Mouse (Mus musculus): ENCODE measurements around the gene Ak4. TPM values are rescaled to one million over a fixed set of nuclear protein-coding genes. Genes with fewer than 3 reads are reported as not detected.

The Ak4 gene
- polyA plus RNA-seq (2012; rRNA removed) = 4.0 and 5.0 TPM in 2 replicates

GRCm38 (mm10) chr4:101419151-101419910 lies at the start of gene Ak4:
Gene Ak4 (plus strand): TSS chr4:101419277.

GRCm38 (mm10) chr4:101496534-101497237 lies 77.6 kb downstream of the Ak4 start, which contains the start of gene Dnajc6:
Gene Dnajc6 (plus strand): TSS chr4:101496648.

Other genes starting within 250 kb of the Ak4 start
- 25.7 and 28.1 TPM in 2 replicates for gene Jak1, start 154.0 kb upstream of the Ak4 start, polyA plus RNA-seq (2012; rRNA removed)
- gene Dnajc6, start 77.4 kb downstream of the Ak4 start, polyA plus RNA-seq (2012; rRNA removed) = 0.44 and 0.59 TPM in 2 replicates
- gene Leprot, start 228.4 kb downstream of the Ak4 start, polyA plus RNA-seq (2012; rRNA removed) = 52.2 and 63.2 TPM in 2 replicates